Comparison of ENCODE assay signal across 12 mouse cellular contexts in the genomic region with DNA sequence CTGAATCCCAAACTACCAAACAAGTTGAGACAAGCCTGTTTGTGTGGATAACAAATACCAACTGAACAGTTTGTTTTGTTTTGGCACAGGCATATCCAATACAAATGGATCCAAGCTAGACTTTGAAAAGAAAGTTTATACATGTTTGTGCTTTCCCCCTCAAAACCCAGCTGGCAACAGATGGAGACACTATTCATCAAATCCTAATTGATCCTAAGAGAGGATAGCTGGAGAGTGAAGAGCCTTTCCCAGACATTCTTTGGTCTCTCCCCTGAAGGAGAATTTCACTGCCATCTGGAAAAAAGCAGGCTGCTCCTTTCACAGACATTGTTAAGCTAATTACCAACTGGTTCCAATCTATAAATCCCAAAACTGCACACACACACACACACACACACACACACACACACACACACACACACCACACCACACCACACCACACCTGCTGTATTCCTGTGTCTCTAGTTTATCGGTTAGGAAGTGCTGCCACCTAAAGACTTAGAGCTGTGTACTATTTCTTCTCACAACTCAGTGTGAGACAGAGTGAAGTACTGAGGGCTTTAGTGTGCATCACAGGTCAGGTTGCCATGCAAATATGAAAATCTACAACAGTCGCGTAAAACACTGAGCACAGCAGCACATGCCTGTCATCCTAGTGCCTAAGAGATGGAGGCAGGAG.
DNase-seq lines count a peak whose midpoint lies in the region; ATAC-seq lines count a peak whose summit lies in the region.
"Had no signal": no experiment of that assay in that cellular context is flagged by ENCODE, and none has a peak within 500 bp of the region (broad histone marks: within the 10 kb centered on the region; RNA-seq: fewer than 3 reads in every experiment).

No protein-coding gene starts in this region.

- H3K4me1 ChIP-seq in forebrain, embryonic 15.5 days = no peaks in the 10 kb centered on the region
- H3K4me1 ChIP-seq in neural tube, embryonic 15.5 days = no peaks in the 10 kb centered on the region
- H3K4me1 ChIP-seq: limb, embryonic 12.5 days; lung, embryonic 15.5 days had no signal

- ATAC-seq in forebrain, embryonic 15.5 days (replicated peaks) = peak; percentile 88
- ATAC-seq in neural tube, embryonic 15.5 days (ENCODE audit: low FRiP score) = peak; percentile 78; the same call in 1 of the 2 replicates

- no peaks in the 10 kb centered on the region for H3K36me3 ChIP-seq in forebrain, embryonic 15.5 days
- H3K36me3 ChIP-seq in neural tube, embryonic 15.5 days = no peaks in the 10 kb centered on the region
- H3K36me3 ChIP-seq: limb, embryonic 12.5 days; lung, embryonic 15.5 days had no signal

- 75% methylated on average over 3 of the region's 3 CpGs for WGBS in forebrain, embryonic 15.5 days
- 77% methylated on average over 3 of the region's 3 CpGs for WGBS in neural tube, embryonic 15.5 days

- no peaks in the 10 kb centered on the region for H3K9me3 ChIP-seq in forebrain, embryonic 15.5 days
- H3K9me3 ChIP-seq in neural tube, embryonic 15.5 days (replicated peaks) = no peaks in the 10 kb centered on the region
- H3K9me3 ChIP-seq: limb, embryonic 12.5 days; lung, embryonic 15.5 days had no signal

- no peak overlapping the region for H3K4me2 ChIP-seq in forebrain, embryonic 15.5 days (replicated peaks)
- H3K4me2 ChIP-seq in neural tube, embryonic 15.5 days = no peak overlapping the region
- H3K4me2 ChIP-seq: limb, embryonic 12.5 days; lung, embryonic 15.5 days had no signal

- peak; percentile 6 for DNase-seq in left cerebral cortex, postnatal 25 days (ENCODE audit: low spot score in 2 of 2)
- DNase-seq in left cerebral cortex, postnatal 4 days = no peak
- DNase-seq in layer of hippocampus, adult 8-10 months (ENCODE audit: low spot score in 2 of 2) = peak; percentile 3 to 5
- DNase-seq in testis, postnatal 10 days (ENCODE audit: low spot score) = no peak
- no peak for DNase-seq in lung, postnatal 4 days
- DNase-seq: kidney, postnatal 36 days; retina, postnatal 1 day; thymus, postnatal 14 days had no signal

- H3K9ac ChIP-seq in forebrain, embryonic 15.5 days (replicated peaks) = no peak overlapping the region
- no peak overlapping the region for H3K9ac ChIP-seq in neural tube, embryonic 15.5 days (replicated peaks)
- H3K9ac ChIP-seq: limb, embryonic 12.5 days; lung, embryonic 15.5 days had no signal

- intact Hi-C loops in left cerebral cortex, postnatal 25 days (cut with DNase I) = loop anchor here (5.0 kb wide), 2 partner anchors 356 to 456 kb away; no protein-coding TSS in a partner anchor
- intact Hi-C loops in left cerebral cortex, postnatal 4 days (cut with DNase I) = loop anchor here (2.0 kb wide), 1 partner anchor 458 kb away; no protein-coding TSS in a partner anchor

- no peak overlapping the region for H3K4me3 ChIP-seq in forebrain, embryonic 15.5 days
- no peak overlapping the region for H3K4me3 ChIP-seq in neural tube, embryonic 15.5 days (replicated peaks)
- H3K4me3 ChIP-seq: limb, embryonic 12.5 days; lung, embryonic 15.5 days had no signal

- no peaks in the 10 kb centered on the region for H3K27me3 ChIP-seq in forebrain, embryonic 15.5 days
- no peaks in the 10 kb centered on the region for H3K27me3 ChIP-seq in neural tube, embryonic 15.5 days (replicated peaks)
- H3K27me3 ChIP-seq: limb, embryonic 12.5 days; lung, embryonic 15.5 days had no signal

- no peak overlapping the region for H3K27ac ChIP-seq in forebrain, embryonic 15.5 days (replicated peaks)
- H3K27ac ChIP-seq in neural tube, embryonic 15.5 days (replicated peaks) = no peak overlapping the region
- H3K27ac ChIP-seq: limb, embryonic 12.5 days; lung, embryonic 15.5 days had no signal

Comparison
In these comparisons a context has a peak if more than half of its experiments do, and no peak if none do; other contexts are left out.
1. DNase-seq: peak in left cerebral cortex, postnatal 25 days (2 of 2) and layer of hippocampus, adult 8-10 months (2 of 2); none in left cerebral cortex, postnatal 4 days (single experiment), testis, postnatal 10 days (single experiment) and lung, postnatal 4 days (0 of 2).